Mouse (Mus musculus) left cerebral cortex, adult 18-20 months (tissue): ENCODE data around the gene Zfp827. TPM values are rescaled to one million over a fixed set of nuclear protein-coding genes. Genes with fewer than 3 reads are reported as not detected.

Experiments used
- DNase-seq, 2 experiments: peaks; one replicate each; pipeline ENCODE4 v3.0.0; 2021 to 2022; ENCODE audit warnings: low spot score in 2 of 2, mixed read lengths in 1 of 2
- total RNA-seq, 2 experiments: library from RNA; stranded (reverse); gene quantifications; 2 replicates each; pipeline ENCODE4 v1.2.3; 2021

Gene Zfp827
- total RNA-seq, 2 experiments from 2014 or later, result 37.9 to 44.0 TPM

DNA sequence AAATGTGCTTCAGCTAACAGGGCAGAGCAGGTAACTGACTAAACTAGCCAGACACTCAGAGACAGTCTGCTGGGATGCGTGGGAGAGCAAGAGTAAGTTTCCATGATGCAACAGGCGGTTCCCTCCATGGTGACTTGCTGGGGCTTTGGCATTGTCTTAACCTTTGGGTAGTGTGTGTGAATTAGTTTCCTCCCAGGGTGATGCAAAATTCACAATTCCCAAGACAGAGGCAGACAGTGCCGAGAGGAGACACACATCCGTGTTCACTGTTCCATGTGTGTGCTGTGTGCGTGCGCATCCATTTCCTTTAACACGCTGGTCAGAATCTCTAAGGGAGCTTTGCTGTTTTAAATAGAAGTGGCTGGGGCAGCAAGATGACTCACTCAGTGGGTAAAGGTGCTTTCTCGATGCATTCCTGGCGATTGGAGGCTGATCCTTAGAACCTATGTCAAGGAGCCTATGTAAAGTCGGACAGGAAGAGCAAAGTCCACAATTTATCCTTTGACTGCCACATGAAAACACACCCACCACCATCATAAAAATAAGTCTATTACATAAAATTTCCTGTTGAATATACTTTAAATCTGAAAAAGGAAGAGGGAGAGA lies 127.4 kb downstream of the Zfp827 start:
- DNase-seq, result no peak

- DNase-seq, result no peak
These were observed 129.1 kb downstream of the Zfp827 start for GRCm38 (mm10) chr8:79157366-79157765.

DNA sequence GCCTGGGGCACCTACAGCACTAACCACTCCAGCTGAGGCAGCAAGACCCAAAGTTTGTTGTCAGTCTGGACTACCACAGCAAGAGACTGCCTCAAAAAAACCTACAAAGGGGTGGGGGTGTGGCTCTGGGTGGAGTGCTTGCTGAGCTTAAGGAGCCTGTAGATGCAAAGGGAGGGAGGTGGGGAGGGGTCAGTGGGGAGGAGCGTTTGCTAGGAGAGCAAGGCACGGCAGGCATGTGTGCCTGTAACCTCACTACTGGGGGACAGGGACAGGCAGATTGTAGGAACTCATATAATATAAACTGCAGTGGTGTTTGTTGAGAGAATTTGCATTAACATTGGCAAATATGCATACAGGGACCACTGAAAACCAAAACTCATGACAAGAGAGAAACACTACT lies 130.1 kb downstream of the Zfp827 start:
- no peak for DNase-seq

DNA sequence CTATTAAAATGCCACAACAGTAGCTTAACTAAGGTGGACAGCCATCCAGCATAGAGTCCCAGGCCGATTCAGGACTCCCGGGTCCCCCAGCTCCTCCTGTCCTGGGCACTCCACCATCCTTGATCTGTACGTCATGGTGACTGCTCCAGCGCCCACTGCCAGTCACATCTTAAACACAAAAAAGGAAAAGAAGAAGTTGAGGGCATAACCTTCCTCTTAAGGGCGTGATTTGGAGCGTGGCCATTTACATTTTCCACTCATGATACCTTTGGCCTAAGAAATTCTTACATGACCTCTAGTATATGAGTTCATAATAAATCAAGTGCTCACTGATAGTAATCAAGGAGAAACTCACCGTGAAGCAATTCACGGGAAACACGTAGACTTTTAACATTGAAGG lies 131.2 kb downstream of the Zfp827 start:
- no peak for DNase-seq

- no peak for DNase-seq
These were observed 132.1 kb downstream of the Zfp827 start for GRCm38 (mm10) chr8:79160302-79160701.

DNA sequence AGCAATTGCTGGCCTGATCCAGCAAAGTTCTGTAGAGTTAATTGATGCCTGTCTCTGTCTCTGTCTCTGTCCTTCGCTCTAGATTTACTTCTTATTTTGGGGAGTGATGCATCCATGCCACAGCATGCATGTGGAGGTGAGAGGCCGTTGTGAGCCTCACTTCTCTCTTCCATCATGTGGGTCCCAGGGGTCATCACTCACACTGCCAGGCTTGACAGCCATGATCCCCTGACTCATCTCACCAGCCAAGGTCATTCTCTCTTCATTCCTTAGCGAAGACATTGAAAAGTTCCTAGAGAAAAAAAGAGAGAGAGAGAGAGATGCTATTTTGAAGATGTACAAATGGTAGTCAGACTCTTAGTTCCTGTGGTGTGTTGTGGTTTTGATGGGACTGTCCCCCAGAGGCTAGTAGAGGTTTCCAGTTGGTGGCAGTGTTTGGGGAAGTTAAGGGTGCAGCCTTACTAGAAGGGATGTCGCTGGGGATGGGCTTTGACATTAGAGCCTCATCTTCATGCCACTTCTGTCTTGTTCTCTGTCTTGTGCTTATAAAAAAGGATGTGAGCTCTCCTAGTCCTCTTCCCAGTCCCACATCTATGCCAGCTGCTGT lies 133.0 kb downstream of the Zfp827 start:
- DNase-seq, result no peak

- DNase-seq, result peak; percentile 14 to 21
These were observed 134.5 kb downstream of the Zfp827 start for GRCm38 (mm10) chr8:79162533-79163308.

- no peak for DNase-seq
These were observed 136.1 kb downstream of the Zfp827 start for GRCm38 (mm10) chr8:79164336-79164735.

- DNase-seq, result no peak
These were observed 137.0 kb downstream of the Zfp827 start for GRCm38 (mm10) chr8:79165276-79165675.

DNA sequence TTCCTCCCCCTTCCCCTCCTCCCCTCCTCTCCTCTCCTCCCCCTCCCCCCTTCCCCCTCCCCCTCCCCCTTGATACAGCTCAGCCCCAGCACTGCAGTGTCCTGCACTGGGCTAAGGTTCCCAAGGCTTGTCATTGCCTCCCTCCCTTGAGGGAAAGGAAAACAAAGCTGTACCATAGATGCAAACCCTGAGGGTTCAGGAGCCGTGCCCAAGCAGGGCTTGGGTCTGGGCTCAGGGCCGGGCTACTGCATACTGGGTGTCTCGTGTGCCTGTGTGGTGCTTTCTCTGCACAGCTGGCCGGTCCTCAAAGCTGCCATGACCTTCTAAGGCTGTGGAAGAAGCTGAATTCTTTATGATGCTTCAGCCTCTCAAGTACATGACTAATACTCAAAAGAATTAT lies 145.4 kb downstream of the Zfp827 start:
- no peak for DNase-seq

DNA sequence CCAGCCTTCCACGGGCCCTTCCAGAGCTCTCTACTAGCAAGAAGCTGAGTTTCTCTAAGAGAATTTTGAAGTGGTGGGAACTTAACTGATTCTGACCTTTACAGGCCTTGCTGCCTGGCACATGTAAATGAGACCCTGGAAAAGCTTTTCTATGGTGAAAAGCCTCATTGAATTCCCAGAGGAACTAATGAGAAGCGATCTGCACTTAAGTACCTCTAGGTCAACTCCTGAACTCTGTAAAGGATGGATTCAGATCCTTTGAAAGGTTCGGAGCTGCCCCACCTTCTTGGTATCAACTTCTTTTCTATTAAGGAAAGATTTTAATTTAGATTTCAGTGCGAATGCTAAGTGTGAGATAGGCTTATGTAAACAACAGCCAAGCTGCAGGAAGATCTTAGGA lies 147.8 kb downstream of the Zfp827 start:
- DNase-seq, result no peak

DNA sequence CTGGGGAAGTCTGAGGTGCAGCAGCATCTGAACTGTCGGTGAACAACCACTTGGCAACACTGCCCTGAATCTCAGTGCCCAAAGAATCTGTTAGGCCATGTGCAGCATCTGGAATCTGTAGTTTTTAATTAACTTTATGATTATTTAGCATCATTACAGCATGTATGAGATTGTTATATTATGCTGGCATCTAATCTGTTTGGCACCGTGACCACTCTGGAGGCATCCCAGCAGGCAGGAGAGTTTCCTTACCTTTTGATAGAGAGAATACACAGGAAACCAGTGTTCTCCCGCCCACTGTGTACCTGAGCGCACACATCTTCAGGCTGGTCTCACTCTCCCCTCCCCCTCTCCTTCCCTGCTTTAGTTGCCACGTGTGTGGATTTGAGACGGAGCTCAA lies 151.4 kb downstream of the Zfp827 start:
- no peak for DNase-seq

DNA sequence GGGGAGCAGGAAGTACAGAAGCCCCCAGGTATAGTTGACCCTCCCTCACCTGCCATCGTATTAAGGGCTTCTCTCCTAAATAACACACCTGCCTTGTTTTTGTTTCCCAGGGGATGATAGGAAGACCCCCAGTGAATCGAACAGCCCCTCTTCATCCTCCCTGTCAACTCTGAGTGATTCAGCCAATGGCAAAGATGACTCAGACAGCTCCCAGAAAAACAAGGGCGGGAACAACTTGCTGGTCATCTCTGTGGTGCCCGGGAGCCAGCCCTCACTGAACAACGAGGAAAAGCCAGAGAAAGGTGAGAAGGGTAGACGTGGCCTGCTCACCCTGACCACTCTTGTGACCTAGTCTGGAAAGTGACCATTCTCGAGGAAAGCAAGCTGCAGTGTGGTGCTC lies 157.3 kb downstream of the Zfp827 start:
- DNase-seq, result no peak

- no peak for DNase-seq
These were observed 161.8 kb downstream of the Zfp827 start for GRCm38 (mm10) chr8:79190071-79190470.

- DNase-seq, result no peak
These were observed 168.2 kb downstream of the Zfp827 start for GRCm38 (mm10) chr8:79196481-79196880.

DNA sequence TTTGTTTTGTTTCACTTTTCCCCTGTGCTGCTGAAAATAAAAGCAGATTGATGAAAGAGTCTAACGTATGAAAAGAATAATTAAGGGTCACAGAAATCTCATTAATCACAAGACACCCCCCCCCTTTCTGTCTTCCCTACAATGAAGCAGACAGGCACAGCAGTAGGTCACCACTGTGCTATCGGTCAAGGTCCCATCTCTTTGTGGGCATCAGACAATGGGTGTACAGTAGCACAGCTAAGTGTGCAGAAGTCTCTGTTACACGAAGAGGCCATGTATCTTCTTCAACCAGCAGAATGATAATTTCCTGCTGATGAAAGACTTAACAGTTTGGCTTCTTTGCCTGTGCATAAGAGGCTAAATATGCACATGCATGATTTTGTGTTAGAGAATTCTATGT lies 170.4 kb downstream of the Zfp827 start:
- DNase-seq, result no peak

GRCm38 (mm10) chr8:79201446-79202147 lies 173.4 kb downstream of the Zfp827 start:
- DNase-seq, result no peak

DNA sequence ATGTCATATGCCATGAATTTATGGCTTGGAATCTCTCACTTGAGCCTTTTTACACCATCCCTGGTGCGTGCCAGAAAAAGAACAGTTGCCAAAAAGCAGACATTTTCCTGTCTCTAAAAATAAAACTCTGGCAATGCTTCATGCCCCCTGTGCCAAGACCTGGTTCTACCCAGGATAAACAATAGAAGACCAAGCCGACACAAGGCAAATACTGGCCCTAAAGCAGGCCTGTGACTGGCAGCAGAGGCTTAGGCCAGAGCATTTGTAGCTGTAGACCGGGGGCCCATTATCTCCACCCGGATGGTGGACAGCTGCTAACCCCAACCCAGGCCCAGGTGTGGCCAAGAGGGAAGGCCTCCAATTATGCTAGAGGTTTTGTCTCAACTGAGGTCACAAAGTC lies 178.7 kb downstream of the Zfp827 start:
- no peak for DNase-seq

- no peak for DNase-seq
These were observed 179.9 kb downstream of the Zfp827 start for GRCm38 (mm10) chr8:79208181-79208580.

GRCm38 (mm10) chr8:79208691-79209640 lies 180.7 kb downstream of the Zfp827 start:
- no peak for DNase-seq
